Mouse (Mus musculus) midbrain, embryonic 16.5 days (tissue): ENCODE results near the gene Il12rb1. TPM values are rescaled to one million over a fixed set of nuclear protein-coding genes. Genes with fewer than 3 reads are reported as not detected.

Source experiments
- ATAC-seq: fragments of 200-750 bp; cut with Nextera tagmentation; 2 replicates; pipeline ENCODE4 v1.8.0; 2017; ENCODE audit warnings: moderate TSS enrichment
- H3K27ac ChIP-seq: fragments of 300-500 bp; sonication (generic); 2 replicates; pipeline ENCODE4 v1.5.1; 2014; ENCODE audit warnings: mild to moderate bottlenecking, low read length, mixed read lengths
- H3K27me3 ChIP-seq: fragments of 300-500 bp; sonication (generic); 2 replicates; pipeline ENCODE4 v1.6.1; 2014; ENCODE audit warnings: low read depth, low read length, mixed read lengths; ENCODE audit not compliant: control insufficient read depth, insufficient read depth
- H3K36me3 ChIP-seq: fragments of 300-500 bp; sonication (generic); 2 replicates; pipeline ENCODE4 v1.6.1; 2014; ENCODE audit warnings: mild to moderate bottlenecking, low read length, moderate library complexity, mixed read lengths; ENCODE audit not compliant: control insufficient read depth, insufficient read depth
- H3K4me1 ChIP-seq: fragments of 300-500 bp; sonication (generic); 2 replicates; pipeline ENCODE4 v1.6.1; 2014; ENCODE audit warnings: mild to moderate bottlenecking, low read length, mixed read lengths; ENCODE audit not compliant: control insufficient read depth, insufficient read depth
- H3K4me2 ChIP-seq: fragments of 300-500 bp; sonication (generic); 2 replicates; pipeline ENCODE4 v1.6.1; 2014; ENCODE audit warnings: mild to moderate bottlenecking, low read length, mixed read lengths
- H3K4me3 ChIP-seq: fragments of 300-500 bp; sonication (generic); 2 replicates; pipeline ENCODE4 v1.5.1; 2014; ENCODE audit warnings: low read depth, mild to moderate bottlenecking, low read length, moderate library complexity, mixed read lengths
- H3K9ac ChIP-seq: fragments of 300-500 bp; sonication (generic); 2 replicates; pipeline ENCODE4 v1.6.1; 2014; ENCODE audit warnings: low read depth, low read length, mixed read lengths
- H3K9me3 ChIP-seq: fragments of 300-500 bp; sonication (generic); replicated peaks from 2 replicates; pipeline ENCODE4 v1.6.1; 2014; ENCODE audit warnings: mild to moderate bottlenecking, low read length, mixed read lengths; ENCODE audit not compliant: control insufficient read depth, poor library complexity, severe bottlenecking
- WGBS: fragments of 180-500 bp; shearing (Covaris S2); extraction: QIAGEN DNeasy Blood & Tissue Kit; methylation state at CpG from one replicate; pipeline ENCODE4 v1.1.7; 2014; 5-methylcytosine and 5-hydroxymethylcytosine counted together
- polyA plus RNA-seq: library from polyadenylated mRNA; unstranded; fragments of >200 nt; fragmentation: Nextera tagmentation; extraction: Ambion mirVana; gene quantifications from 2 replicates; pipeline ENCODE4 v1.2.1, GENCODE M21; 2015

The Il12rb1 gene
- polyA plus RNA-seq, 1 experiment from 2014 or later = 0.08 TPM

- no peak overlapping the region for H3K4me3 ChIP-seq
- H3K27ac ChIP-seq = no peak overlapping the region
- H3K4me1 ChIP-seq = no peaks in the 10 kb centered on the region
- H3K9ac ChIP-seq = no peak overlapping the region
- H3K36me3 ChIP-seq = no peaks in the 10 kb centered on the region
- WGBS = 87% methylated on average over 7 of the region's 7 CpGs
- no peaks in the 10 kb centered on the region; the same call in 1 of the 2 replicates for H3K9me3 ChIP-seq
- H3K4me2 ChIP-seq = no peak overlapping the region
- ATAC-seq = no peak
- peaks cover 19% of the 10 kb centered on the region for H3K27me3 ChIP-seq
Measured at GRCm38 (mm10) chr8:70823802-70824201, 15.6 kb downstream of the Il12rb1 start.

GRCm38 (mm10) chr8:70825816-70826215 is 17.6 kb downstream of the Il12rb1 start:
- no peaks in the 10 kb centered on the region for H3K36me3 ChIP-seq
- 83% methylated on average over 8 of the region's 8 CpGs for WGBS
- H3K27ac ChIP-seq = no peak overlapping the region
- H3K4me1 ChIP-seq = no peaks in the 10 kb centered on the region
- H3K9me3 ChIP-seq = no peaks in the 10 kb centered on the region
- no peak overlapping the region for H3K9ac ChIP-seq
- H3K4me3 ChIP-seq = no peak overlapping the region
- H3K4me2 ChIP-seq = no peak overlapping the region
- no peak for ATAC-seq
- H3K27me3 ChIP-seq = peaks cover 2% of the 10 kb centered on the region

- no peak for ATAC-seq
- Histone ChIP-seq H3K27ac (no peak overlapping the region), H3K4me3 (no peak overlapping the region), H3K4me2 (no peak overlapping the region), H3K27me3 (no peaks in the 10 kb centered on the region), H3K4me1 (no peaks in the 10 kb centered on the region), H3K36me3 (no peaks in the 10 kb centered on the region), H3K9me3 (no peaks in the 10 kb centered on the region), H3K9ac (no peak overlapping the region)
- WGBS = 91% methylated on average over 2 of the region's 2 CpGs
Measured at GRCm38 (mm10) chr8:70827010-70827409, 18.8 kb downstream of the Il12rb1 start.

- Histone ChIP-seq H3K4me1 (no peaks in the 10 kb centered on the region), H3K27me3 (no peaks in the 10 kb centered on the region), H3K4me2 (no peak overlapping the region), H3K4me3 (no peak overlapping the region), H3K9ac (no peak overlapping the region), H3K9me3 (no peaks in the 10 kb centered on the region), H3K36me3 (no peaks in the 10 kb centered on the region), H3K27ac (no peak overlapping the region)
- WGBS = 94% methylated on average over 1 of the region's 1 CpGs
- no peak for ATAC-seq
Measured at GRCm38 (mm10) chr8:70827796-70828195, 19.5 kb downstream of the Il12rb1 start.

- no peaks in the 10 kb centered on the region for H3K4me1 ChIP-seq
- no peak overlapping the region for H3K9ac ChIP-seq
- H3K4me3 ChIP-seq = no peak overlapping the region
- H3K4me2 ChIP-seq = no peak overlapping the region
- no peaks in the 10 kb centered on the region for H3K9me3 ChIP-seq
- H3K27ac ChIP-seq = no peak overlapping the region
- no peaks in the 10 kb centered on the region for H3K27me3 ChIP-seq
- ATAC-seq = no peak
- H3K36me3 ChIP-seq = peaks cover 3% of the 10 kb centered on the region; the same call in 1 of the 2 replicates
- WGBS = 86% methylated on average over 8 of the region's 8 CpGs
Measured at GRCm38 (mm10) chr8:70831517-70831916, 23.3 kb downstream of the Il12rb1 start.

DNA sequence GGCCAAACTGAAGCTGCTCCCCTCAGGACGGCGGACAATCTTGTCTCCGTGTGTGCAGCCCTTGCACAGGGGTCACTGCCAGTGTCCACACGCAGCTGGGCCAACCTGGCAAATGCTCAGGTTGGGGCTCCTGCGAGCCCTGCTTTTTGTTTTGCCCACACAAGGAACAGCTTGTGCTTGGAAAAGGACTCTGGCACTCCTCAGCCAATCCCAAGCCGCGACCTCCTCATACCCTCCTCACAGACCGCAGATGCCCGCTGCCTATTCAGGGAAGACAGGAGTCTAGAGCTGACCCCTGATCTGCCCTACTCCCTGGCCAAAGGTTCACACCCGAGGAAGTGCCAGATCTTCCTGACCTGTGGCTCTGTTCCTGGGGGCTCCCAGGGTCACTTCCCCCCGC is 24.1 kb downstream of the Il12rb1 start:
- no peak overlapping the region for H3K27ac ChIP-seq
- H3K9me3 ChIP-seq = no peaks in the 10 kb centered on the region
- no peak overlapping the region for H3K4me3 ChIP-seq
- H3K4me2 ChIP-seq = no peak overlapping the region
- H3K4me1 ChIP-seq = no peaks in the 10 kb centered on the region
- H3K27me3 ChIP-seq = no peaks in the 10 kb centered on the region
- H3K36me3 ChIP-seq = peaks cover 3% of the 10 kb centered on the region; the same call in 1 of the 2 replicates
- no peak for ATAC-seq
- H3K9ac ChIP-seq = no peak overlapping the region
- WGBS = 65% methylated on average over 11 of the region's 11 CpGs

DNA sequence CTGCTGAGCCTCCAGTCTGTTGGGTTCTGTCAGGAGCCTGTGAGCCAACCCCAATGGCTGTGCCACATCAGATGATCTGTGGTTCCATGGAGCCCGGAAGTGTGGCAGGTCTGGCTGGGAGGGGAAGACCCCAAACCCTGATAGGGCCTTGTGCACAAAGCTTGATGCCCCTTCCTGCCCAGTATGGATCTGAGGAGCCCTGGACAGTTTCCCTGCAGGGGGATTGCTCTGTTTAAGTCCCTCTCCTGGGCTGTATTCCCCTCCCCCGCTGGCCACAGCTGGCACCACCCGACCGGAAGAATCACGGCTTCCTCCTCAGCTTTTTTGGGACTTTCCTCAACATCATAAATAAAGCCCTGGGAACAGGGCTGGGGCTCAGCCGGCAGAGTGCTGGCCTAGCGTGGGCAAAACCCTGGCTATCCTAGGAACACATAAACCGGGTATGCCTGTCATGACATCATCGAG is 24.8 kb downstream of the Il12rb1 start:
- no peaks in the 10 kb centered on the region for H3K9me3 ChIP-seq
- H3K9ac ChIP-seq = no peak overlapping the region
- H3K27me3 ChIP-seq = no peaks in the 10 kb centered on the region
- H3K4me1 ChIP-seq = no peaks in the 10 kb centered on the region
- H3K4me2 ChIP-seq = no peak overlapping the region
- peaks cover 3% of the 10 kb centered on the region; the same call in 1 of the 2 replicates for H3K36me3 ChIP-seq
- no peak overlapping the region for H3K27ac ChIP-seq
- H3K4me3 ChIP-seq = no peak overlapping the region
- ATAC-seq = no peak
- 57% methylated on average over 9 of the region's 9 CpGs for WGBS

GRCm38 (mm10) chr8:70833520-70833919 is 25.3 kb downstream of the Il12rb1 start:
- Histone ChIP-seq H3K9me3 (no peaks in the 10 kb centered on the region), H3K4me2 (no peak overlapping the region), H3K27ac (no peak overlapping the region), H3K4me1 (peaks cover 2% of the 10 kb centered on the region; the same call in 1 of the 2 replicates), H3K36me3 (peaks cover 3% of the 10 kb centered on the region; the same call in 1 of the 2 replicates), H3K4me3 (no peak overlapping the region), H3K27me3 (no peaks in the 10 kb centered on the region), H3K9ac (no peak overlapping the region)
- WGBS = 49% methylated on average over 15 of the region's 15 CpGs
- ATAC-seq = no peak

DNA sequence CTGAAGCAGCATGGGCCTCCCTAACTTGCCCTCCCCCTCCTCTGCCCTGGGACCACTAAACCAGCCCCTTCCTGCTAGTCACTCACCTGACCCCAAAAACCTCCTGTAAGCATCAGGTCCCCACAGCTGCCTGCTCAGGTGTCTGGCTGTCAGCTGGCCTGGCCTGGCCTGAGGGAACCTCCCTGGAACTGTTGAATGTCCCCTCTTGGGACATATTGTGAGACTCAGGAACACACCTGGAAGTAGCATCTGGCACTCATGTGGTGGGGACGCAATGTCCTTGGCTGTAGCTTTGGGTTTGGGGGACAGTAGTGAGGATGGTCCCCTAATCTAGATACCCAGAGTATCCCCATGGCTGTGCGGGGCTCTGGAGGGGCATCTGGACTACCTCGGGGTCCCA is 25.8 kb downstream of the Il12rb1 start:
- H3K9me3 ChIP-seq = no peaks in the 10 kb centered on the region
- peaks cover 5% of the 10 kb centered on the region; the same call in 1 of the 2 replicates for H3K4me1 ChIP-seq
- no peak overlapping the region for H3K9ac ChIP-seq
- 95% methylated on average over 3 of the region's 3 CpGs for WGBS
- H3K4me2 ChIP-seq = no peak overlapping the region
- no peak overlapping the region for H3K4me3 ChIP-seq
- H3K36me3 ChIP-seq = peaks cover 3% of the 10 kb centered on the region; the same call in 1 of the 2 replicates
- no peak overlapping the region for H3K27ac ChIP-seq
- no peak for ATAC-seq
- no peaks in the 10 kb centered on the region for H3K27me3 ChIP-seq
